Comparison of ENCODE assay signal across 24 mouse cellular contexts in genomic region chr6:126242299-126242698, GRCm38 (mm10).
DNase-seq lines count a peak whose midpoint lies in the region; ATAC-seq and TF ChIP-seq lines count a peak whose summit lies in the region.
"Had no signal": no experiment of that assay in that cellular context is flagged by ENCODE, and none has a peak within 500 bp of the region (broad histone marks: within the 10 kb centered on the region; RNA-seq: fewer than 3 reads in every experiment).

No protein-coding gene starts in this region.

- H3K9me3 ChIP-seq in heart, embryonic 14.5 days (ENCODE audit: control insufficient read depth, low read length), result no peaks in the 10 kb centered on the region
- no peaks in the 10 kb centered on the region for H3K9me3 ChIP-seq in heart, embryonic 11.5 days (replicated peaks; ENCODE audit: control insufficient read depth, low read length)
- H3K9me3 ChIP-seq in heart, postnatal 0 days (replicated peaks; ENCODE audit: control insufficient read depth, low read length), result no peaks in the 10 kb centered on the region
- H3K9me3 ChIP-seq: embryonic facial prominence, embryonic 10.5 days; forebrain, embryonic 15.5 days; hindbrain, embryonic 12.5 days; limb, embryonic 15.5 days; midbrain, embryonic 12.5 days; neural tube, embryonic 15.5 days; stomach, embryonic 15.5 days had no signal

- TF ChIP-seq EP300 in heart, postnatal 0 days (IDR thresholded peaks at IDR 0.05; ENCODE audit: low read depth), result no peak

- 47% methylated on average over 2 of the region's 2 CpGs for WGBS in heart, embryonic 14.5 days
- WGBS in heart, embryonic 11.5 days (ENCODE audit: insufficient replicate concordance), result 58% methylated on average over 2 of the region's 2 CpGs
- 44% methylated on average over 2 of the region's 2 CpGs for WGBS in heart, postnatal 0 days

- peak; percentile 71 for ATAC-seq in heart, embryonic 14.5 days (ENCODE audit: insufficient number of reproducible peaks, insufficient read depth, low FRiP score, low read depth)
- ATAC-seq in heart, embryonic 11.5 days (replicated peaks; ENCODE audit: insufficient number of reproducible peaks, low FRiP score, low TSS enrichment), result no peak
- peak; percentile 89 for ATAC-seq in heart, postnatal 0 days (ENCODE audit: insufficient read depth, low read depth)
- ATAC-seq in frontal cortex, adult (ENCODE audit: low TSS enrichment), result no peak
- ATAC-seq: forebrain, embryonic 15.5 days had no signal

- H3K36me3 ChIP-seq in heart, embryonic 14.5 days (ENCODE audit: control insufficient read depth, insufficient read depth, low read length), result no peaks in the 10 kb centered on the region
- no peaks in the 10 kb centered on the region for H3K36me3 ChIP-seq in heart, embryonic 11.5 days (ENCODE audit: control insufficient read depth, insufficient read depth, low read length)
- H3K36me3 ChIP-seq in heart, postnatal 0 days (replicated peaks; ENCODE audit: control insufficient read depth, insufficient read depth, low read length), result no peaks in the 10 kb centered on the region
- H3K36me3 ChIP-seq: embryonic facial prominence, embryonic 10.5 days; forebrain, embryonic 15.5 days; hindbrain, embryonic 12.5 days; limb, embryonic 15.5 days; midbrain, embryonic 12.5 days; neural tube, embryonic 15.5 days; stomach, embryonic 15.5 days had no signal

- no peak overlapping the region; a peak in 1 of 4 replicates for H3K27ac ChIP-seq in heart, embryonic 14.5 days (replicated peaks in 1 of 2; ENCODE audit: control insufficient read depth in 1 of 2, insufficient read depth in 1 of 2, low read depth in 2 of 2, low read length in 2 of 2)
- H3K27ac ChIP-seq in heart, embryonic 11.5 days (ENCODE audit: low read depth, low read length), result no peak overlapping the region
- H3K27ac ChIP-seq in heart, postnatal 0 days (ENCODE audit: low read depth), result no peak overlapping the region; the same call in 1 of the 2 replicates
- H3K27ac ChIP-seq: embryonic facial prominence, embryonic 10.5 days; forebrain, embryonic 15.5 days; hindbrain, embryonic 12.5 days; left cerebral cortex, adult 2 months; limb, embryonic 15.5 days; liver, embryonic 14.5 days; midbrain, embryonic 12.5 days; neural tube, embryonic 15.5 days; stomach, embryonic 15.5 days had no signal

- no peak overlapping the region for H3K9ac ChIP-seq in heart, embryonic 14.5 days (ENCODE audit: low read length)
- H3K9ac ChIP-seq in heart, embryonic 11.5 days (ENCODE audit: low read depth, low read length), result no peak overlapping the region
- no peak overlapping the region for H3K9ac ChIP-seq in heart, postnatal 0 days (replicated peaks; ENCODE audit: low read depth, low read length)
- H3K9ac ChIP-seq: forebrain, embryonic 15.5 days; hindbrain, embryonic 12.5 days; limb, embryonic 15.5 days; liver, embryonic 14.5 days; lung, embryonic 14.5 days; midbrain, embryonic 12.5 days; neural tube, embryonic 15.5 days; stomach, embryonic 15.5 days had no signal

- no peak overlapping the region for H3K4me2 ChIP-seq in heart, embryonic 14.5 days (ENCODE audit: low read length)
- H3K4me2 ChIP-seq in heart, embryonic 11.5 days, result no peak overlapping the region
- H3K4me2 ChIP-seq in heart, postnatal 0 days (ENCODE audit: low read depth, low read length), result no peak overlapping the region
- H3K4me2 ChIP-seq: forebrain, embryonic 15.5 days; hindbrain, embryonic 12.5 days; limb, embryonic 15.5 days; lung, embryonic 14.5 days; midbrain, embryonic 12.5 days; neural tube, embryonic 15.5 days; stomach, embryonic 15.5 days had no signal

- peaks cover 6 to 9% of the 10 kb centered on the region in 2 experiments for H3K4me1 ChIP-seq in heart, embryonic 14.5 days (ENCODE audit: control insufficient read depth in 2 of 2, insufficient read depth in 2 of 2, low read length in 2 of 2)
- no peaks in the 10 kb centered on the region for H3K4me1 ChIP-seq in heart, embryonic 11.5 days (ENCODE audit: control insufficient read depth, insufficient read depth, low read length)
- H3K4me1 ChIP-seq in heart, postnatal 0 days (ENCODE audit: control insufficient read depth, insufficient read depth), result peaks cover 13% of the 10 kb centered on the region
- H3K4me1 ChIP-seq: forebrain, embryonic 15.5 days; hindbrain, embryonic 12.5 days; limb, embryonic 15.5 days; midbrain, embryonic 12.5 days; neural tube, embryonic 15.5 days; stomach, embryonic 15.5 days had no signal

- TF ChIP-seq CTCF in heart, postnatal 0 days (IDR thresholded peaks at IDR 0.05; ENCODE audit: low read depth), result no peak

- H3K4me3 ChIP-seq in heart, embryonic 14.5 days (ENCODE audit: control insufficient read depth in 1 of 2, insufficient read depth in 1 of 2, low read depth in 1 of 2, low read length in 2 of 2), result no peak overlapping the region
- no peak overlapping the region for H3K4me3 ChIP-seq in heart, embryonic 11.5 days (ENCODE audit: low read depth, low read length)
- no peak overlapping the region for H3K4me3 ChIP-seq in heart, postnatal 0 days (ENCODE audit: low read depth, low read length)
- H3K4me3 ChIP-seq: embryonic facial prominence, embryonic 10.5 days; forebrain, embryonic 15.5 days; hindbrain, embryonic 12.5 days; left cerebral cortex, adult 2 months; limb, embryonic 15.5 days; midbrain, embryonic 12.5 days; neural tube, embryonic 15.5 days; stomach, embryonic 15.5 days had no signal

- H3K27me3 ChIP-seq in heart, embryonic 14.5 days (ENCODE audit: control insufficient read depth, insufficient read depth, low read length), result no peaks in the 10 kb centered on the region
- H3K27me3 ChIP-seq in heart, embryonic 11.5 days (ENCODE audit: control insufficient read depth, insufficient read depth, low read length), result no peaks in the 10 kb centered on the region
- H3K27me3 ChIP-seq in heart, postnatal 0 days (ENCODE audit: control insufficient read depth, insufficient read depth, low read length), result no peaks in the 10 kb centered on the region
- H3K27me3 ChIP-seq: forebrain, embryonic 15.5 days; hindbrain, embryonic 12.5 days; limb, embryonic 15.5 days; midbrain, embryonic 12.5 days; neural tube, embryonic 15.5 days; stomach, embryonic 15.5 days had no signal

- peak; percentile 65 for DNase-seq in heart, postnatal 0 days (ENCODE audit: low spot score)
- peak; percentile 9 for DNase-seq in heart, postnatal 4 days
- DNase-seq in kidney, postnatal 25 days, result peak; percentile 7 to 71
- no peak for DNase-seq in frontal cortex, adult 2 months (ENCODE audit: extremely low spot score in 1 of 2, low spot score in 1 of 2)
- DNase-seq: adrenal gland, adult 2 months; cerebellum, adult 11 months; cerebellum, adult 9-11 months; layer of hippocampus, adult 9-11 months; left cerebral cortex, postnatal 4 days; lung, embryonic 14.5 days; right cerebral cortex, adult 18-20 months; thymus, postnatal 25 days had no signal

Comparison
In these comparisons a context has a peak if more than half of its experiments do, and no peak if none do; other contexts are left out.
1. ATAC-seq: peak in heart, embryonic 14.5 days (single experiment) and heart, postnatal 0 days (single experiment); none in heart, embryonic 11.5 days (single experiment) and frontal cortex, adult (single experiment).
2. DNase-seq: peak in heart, postnatal 0 days (single experiment), heart, postnatal 4 days (single experiment) and kidney, postnatal 25 days (2 of 2); none in frontal cortex, adult 2 months (0 of 2).